Mouse (Mus musculus): ENCODE measurements at regions not wholly inside any gene's neighbourhood (a gene's known extent, or its start where the extent isn't known, plus 50 kb on each side); places are given as distances from the start of the nearest gene placed in this dataset.
"Not testable (repeated sequence)": the region's sequence is repeated elsewhere in the genome, so short reads cannot be mapped to it uniquely, and the experiment has no call there.

- not testable (repeated sequence) for DNase-seq
These were observed 1034.1 kb upstream of the Sel1l start for GRCm38 (mm10) chr12:92883091-92883490.

GRCm38 (mm10) chr12:92882540-92882939 lies 1033.6 kb upstream of the Sel1l start:
- DNase-seq, result not testable (repeated sequence)

GRCm38 (mm10) chr12:92873602-92874001 lies 1024.6 kb upstream of the Sel1l start:
- no peak for DNase-seq

- no peak for DNase-seq
These were observed 1020.4 kb upstream of the Sel1l start for GRCm38 (mm10) chr12:92869336-92869735.

- no peak for DNase-seq
These were observed 974.3 kb upstream of the Sel1l start for GRCm38 (mm10) chr12:92823090-92823786.

GRCm38 (mm10) chr12:92818610-92819009 lies 969.7 kb upstream of the Sel1l start:
- DNase-seq, result no peak

GRCm38 (mm10) chr12:92801121-92801520 lies 952.2 kb upstream of the Sel1l start:
- DNase-seq, result no peak

GRCm38 (mm10) chr12:92783362-92783761 lies 934.4 kb upstream of the Sel1l start:
- no peak for DNase-seq

GRCm38 (mm10) chr12:92779695-92780292 lies 930.8 kb upstream of the Sel1l start:
- DNase-seq, result no peak

GRCm38 (mm10) chr12:92775668-92776067 lies 926.7 kb upstream of the Sel1l start:
- DNase-seq, result no peak

GRCm38 (mm10) chr12:92748576-92748975 lies 899.6 kb upstream of the Sel1l start:
- no peak for DNase-seq

GRCm38 (mm10) chr12:92740818-92741217 lies 891.9 kb upstream of the Sel1l start:
- DNase-seq, result no peak

GRCm38 (mm10) chr12:92739196-92739595 lies 890.2 kb upstream of the Sel1l start:
- DNase-seq, result no peak

- DNase-seq, result no peak
These were observed 888.8 kb upstream of the Sel1l start for GRCm38 (mm10) chr12:92737623-92738370.

GRCm38 (mm10) chr12:92723022-92723421 lies 874.1 kb upstream of the Sel1l start:
- no peak for DNase-seq

- no peak for DNase-seq
These were observed 864.5 kb upstream of the Sel1l start for GRCm38 (mm10) chr12:92713415-92713814.

- no peak for DNase-seq
These were observed 859.5 kb upstream of the Sel1l start for GRCm38 (mm10) chr12:92708466-92708865.

GRCm38 (mm10) chr12:92703731-92704130 lies 854.8 kb upstream of the Sel1l start:
- no peak for DNase-seq

- DNase-seq, result no peak
These were observed 844.0 kb upstream of the Sel1l start for GRCm38 (mm10) chr12:92692956-92693355.

- no peak for DNase-seq
These were observed 823.4 kb upstream of the Sel1l start for GRCm38 (mm10) chr12:92672396-92672795.

- DNase-seq, result no peak
These were observed 797.7 kb upstream of the Sel1l start for GRCm38 (mm10) chr12:92646634-92647033.

- DNase-seq, result no peak
These were observed 796.2 kb upstream of the Sel1l start for GRCm38 (mm10) chr12:92645006-92645624.

GRCm38 (mm10) chr12:92619120-92619519 lies 770.2 kb upstream of the Sel1l start:
- peak in 1 of 2 experiments; percentile 3 for DNase-seq

Measured in lung, adult 18-20 months (tissue).